Mouse (Mus musculus): ENCODE results near the gene Cntn5. TPM values are rescaled to one million over a fixed set of nuclear protein-coding genes. Genes with fewer than 3 reads are reported as not detected.
A peak's percentile ranks its signal among the peaks of the same experiment; 100 is the strongest.

Gene Cntn5
- total RNA-seq, 2 experiments from 2014 or later, result 22.0 to 22.9 TPM

GRCm38 (mm10) chr9:10448987-10449563 lies 455.5 kb downstream of the Cntn5 start:
- no peak for DNase-seq (ENCODE audit: low spot score in 2 of 2)

- DNase-seq (ENCODE audit: low spot score in 2 of 2), result no peak
Observed at GRCm38 (mm10) chr9:10447220-10447837, 457.2 kb downstream of the Cntn5 start.

GRCm38 (mm10) chr9:10412075-10412474 lies 492.5 kb downstream of the Cntn5 start:
- no peak for DNase-seq (ENCODE audit: low spot score in 2 of 2)

GRCm38 (mm10) chr9:10400099-10400498 lies 504.5 kb downstream of the Cntn5 start:
- no peak for DNase-seq (ENCODE audit: low spot score in 2 of 2)

- DNase-seq (ENCODE audit: low spot score in 2 of 2), result no peak
Observed at GRCm38 (mm10) chr9:10389863-10390262, 514.7 kb downstream of the Cntn5 start.

- no peak for DNase-seq (ENCODE audit: low spot score in 2 of 2)
Observed at GRCm38 (mm10) chr9:10384455-10384854, 520.1 kb downstream of the Cntn5 start.

GRCm38 (mm10) chr9:10383140-10383539 lies 521.4 kb downstream of the Cntn5 start:
- DNase-seq (ENCODE audit: low spot score in 2 of 2), result no peak

- DNase-seq (ENCODE audit: low spot score in 2 of 2), result no peak
Observed at GRCm38 (mm10) chr9:10381701-10382100, 522.9 kb downstream of the Cntn5 start.

- no peak for DNase-seq (ENCODE audit: low spot score in 2 of 2)
Observed at GRCm38 (mm10) chr9:10376261-10376660, 528.3 kb downstream of the Cntn5 start.

- no peak for DNase-seq (ENCODE audit: low spot score in 2 of 2)
Observed at GRCm38 (mm10) chr9:10368971-10369370, 535.6 kb downstream of the Cntn5 start.

- DNase-seq (ENCODE audit: low spot score in 2 of 2), result no peak
Observed at GRCm38 (mm10) chr9:10368410-10368809, 536.2 kb downstream of the Cntn5 start.

- DNase-seq (ENCODE audit: low spot score in 2 of 2), result no peak
Observed at GRCm38 (mm10) chr9:10366246-10366955, 538.2 kb downstream of the Cntn5 start.

- no peak for DNase-seq (ENCODE audit: low spot score in 2 of 2)
Observed at GRCm38 (mm10) chr9:10350909-10351655, 553.5 kb downstream of the Cntn5 start.

GRCm38 (mm10) chr9:10348741-10349140 lies 555.8 kb downstream of the Cntn5 start:
- DNase-seq (ENCODE audit: low spot score in 2 of 2), result no peak

GRCm38 (mm10) chr9:10348222-10348621 lies 556.4 kb downstream of the Cntn5 start:
- no peak for DNase-seq (ENCODE audit: low spot score in 2 of 2)

- DNase-seq (ENCODE audit: low spot score in 2 of 2), result no peak
Observed at GRCm38 (mm10) chr9:10340751-10341150, 563.8 kb downstream of the Cntn5 start.

- DNase-seq (ENCODE audit: low spot score in 2 of 2), result no peak
Observed at GRCm38 (mm10) chr9:10339716-10340115, 564.9 kb downstream of the Cntn5 start.

GRCm38 (mm10) chr9:10324697-10325368 lies 579.7 kb downstream of the Cntn5 start:
- peak; percentile 52 to 65 for DNase-seq (ENCODE audit: low spot score in 2 of 2)

- DNase-seq (ENCODE audit: low spot score in 2 of 2), result peak in 1 of 2 experiments; percentile 36
Observed at GRCm38 (mm10) chr9:10269342-10269741, 635.2 kb downstream of the Cntn5 start.

GRCm38 (mm10) chr9:10268836-10269235 lies 635.7 kb downstream of the Cntn5 start:
- DNase-seq (ENCODE audit: low spot score in 2 of 2), result no peak

GRCm38 (mm10) chr9:10265616-10266015 lies 639.0 kb downstream of the Cntn5 start:
- no peak for DNase-seq (ENCODE audit: low spot score in 2 of 2)
